Mouse (Mus musculus) myocyte (in vitro differentiated cells): ENCODE measurements at regions not wholly inside any gene's neighbourhood (a gene's known extent, or its start where the extent isn't known, plus 50 kb on each side); places are given as distances from the start of the nearest gene placed in this dataset.

Experiments
- H3K27me3 ChIP-seq: one replicate; pipeline ENCODE4 v1.6.1; 2011; ENCODE audit not compliant: control insufficient read depth, insufficient read depth, insufficient read length
- H3K36me3 ChIP-seq: one replicate; pipeline ENCODE4 v1.6.1; 2011; ENCODE audit not compliant: control insufficient read depth, insufficient read depth
- H3K4me2 ChIP-seq: one replicate; pipeline ENCODE4 v1.6.1; 2011; ENCODE audit warnings: low read depth, control low read depth
- H3K4me3 ChIP-seq: one replicate; pipeline ENCODE4 v1.5.1; 2011; ENCODE audit warnings: mild to moderate bottlenecking, control low read depth, moderate library complexity
- H3K79me2 ChIP-seq: one replicate; pipeline ENCODE4 v1.6.1; 2011; ENCODE audit not compliant: control insufficient read depth, insufficient read depth
- H3ac ChIP-seq: one replicate; pipeline ENCODE4 v1.6.1; 2011; ENCODE audit not compliant: control insufficient read depth, insufficient read length
- CEBPB ChIP-seq: IDR thresholded peaks from 2 replicates; pipeline ENCODE4 v1.6.1; 2011; ENCODE audit warnings: mild to moderate bottlenecking, moderate library complexity; ENCODE audit not compliant: poor library complexity, insufficient read depth, severe bottlenecking
- E2F4 ChIP-seq: IDR thresholded peaks from one replicate; pipeline ENCODE4 v1.6.1; 2011; ENCODE audit warnings: mild to moderate bottlenecking, control low read depth, moderate library complexity; ENCODE audit not compliant: insufficient read depth
- MAX ChIP-seq: IDR thresholded peaks from one replicate; pipeline ENCODE4 v1.6.1; 2011; ENCODE audit warnings: low read depth, mild to moderate bottlenecking, control low read depth
- MYOD1 ChIP-seq, 3 experiments: IDR thresholded peaks; one replicate each; pipeline ENCODE4 v1.6.1; 2011; ENCODE audit warnings: control low read depth in 2 of 3, low read depth in 2 of 3, mild to moderate bottlenecking in 2 of 3, moderate library complexity in 1 of 3; ENCODE audit not compliant: insufficient read length in 2 of 3, control insufficient read depth in 1 of 3
- MYOG ChIP-seq, 3 experiments: IDR thresholded peaks; one replicate each; pipeline ENCODE4 v1.6.1; 2011; ENCODE audit warnings: control low read depth in 2 of 3, low read depth in 2 of 3, mild to moderate bottlenecking in 2 of 3; ENCODE audit not compliant: insufficient read length in 2 of 3, control insufficient read depth in 1 of 3, insufficient read depth in 1 of 3
- POLR2A ChIP-seq: IDR thresholded peaks from one replicate; pipeline ENCODE4 v1.6.1; 2011; ENCODE audit warnings: low read depth, mild to moderate bottlenecking, control low read depth, moderate library complexity; ENCODE audit not compliant: insufficient read length
- POLR2AphosphoS2 ChIP-seq: IDR thresholded peaks from one replicate; pipeline ENCODE4 v1.6.1; 2011; ENCODE audit warnings: low read depth, control low read depth; ENCODE audit not compliant: insufficient read length
- REST ChIP-seq: IDR thresholded peaks from one replicate; pipeline ENCODE4 v1.6.1; 2011; ENCODE audit warnings: mild to moderate bottlenecking, control low read depth, moderate library complexity; ENCODE audit not compliant: insufficient read depth, insufficient read length
- SRF ChIP-seq: IDR thresholded peaks from one replicate; pipeline ENCODE4 v1.6.1; 2011; ENCODE audit warnings: low read depth; ENCODE audit not compliant: control insufficient read depth, insufficient read length
- TCF12 ChIP-seq: IDR thresholded peaks from one replicate; pipeline ENCODE4 v1.6.1; 2011; ENCODE audit warnings: mild to moderate bottlenecking, control low read depth; ENCODE audit not compliant: poor library complexity, insufficient read depth, severe bottlenecking
- TCF3 ChIP-seq: IDR thresholded peaks from one replicate; pipeline ENCODE4 v1.6.1; 2011; ENCODE audit warnings: low read depth, control low read depth; ENCODE audit not compliant: insufficient read length
- USF1 ChIP-seq: IDR thresholded peaks from one replicate; pipeline ENCODE4 v1.6.1; 2011; ENCODE audit warnings: low read depth, mild to moderate bottlenecking, control low read depth, moderate library complexity

DNA sequence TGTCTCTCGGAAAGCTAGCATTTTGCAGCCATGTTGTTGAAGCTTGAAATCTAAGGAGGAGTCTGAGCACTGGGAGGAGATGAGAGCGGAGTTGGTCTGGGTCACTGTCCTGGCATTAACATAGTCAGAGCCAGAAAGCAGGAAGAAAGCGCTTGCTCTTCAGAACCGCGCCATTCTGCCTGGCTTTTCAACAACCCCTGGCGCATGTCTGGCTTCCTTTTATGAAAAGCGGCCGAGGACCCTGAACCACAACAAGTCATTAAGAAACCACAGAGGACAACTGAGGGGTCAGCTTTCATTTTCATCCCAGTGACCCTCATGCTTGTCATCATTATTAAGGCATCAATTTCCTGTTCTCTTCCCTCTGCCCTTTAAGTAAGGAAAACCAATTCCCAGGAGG, 64.7 kb upstream of the Srd5a3 start:
- peak overlapping the region; percentile 68 for H3K4me2 ChIP-seq
- H3K36me3 ChIP-seq = no peaks in the 10 kb centered on the region
- no peaks in the 10 kb centered on the region for H3K79me2 ChIP-seq
- H3ac ChIP-seq = no peak overlapping the region
- TF ChIP-seq TCF3 = no peak
- no peak for TF ChIP-seq E2F4
- TF ChIP-seq POLR2A = no peak
- no peak for TF ChIP-seq MYOG (IDR thresholded peaks at IDR 0.05; ENCODE audit: control insufficient read depth in 1 of 3, insufficient read depth in 1 of 3, insufficient read length in 2 of 3, low read depth in 2 of 3)
- TF ChIP-seq MYOD1 (IDR thresholded peaks at IDR 0.05; ENCODE audit: control insufficient read depth in 1 of 3, insufficient read length in 2 of 3, low read depth in 2 of 3) = no peak
- no peak for TF ChIP-seq MAX
- no peak for TF ChIP-seq TCF12
- TF ChIP-seq CEBPB = no peak
- TF ChIP-seq REST = no peak
- TF ChIP-seq USF1 = no peak
- no peak for TF ChIP-seq SRF
- TF ChIP-seq POLR2AphosphoS2 = no peak
- H3K27me3 ChIP-seq = peaks cover 32% of the 10 kb centered on the region
- no peak overlapping the region for H3K4me3 ChIP-seq

DNA sequence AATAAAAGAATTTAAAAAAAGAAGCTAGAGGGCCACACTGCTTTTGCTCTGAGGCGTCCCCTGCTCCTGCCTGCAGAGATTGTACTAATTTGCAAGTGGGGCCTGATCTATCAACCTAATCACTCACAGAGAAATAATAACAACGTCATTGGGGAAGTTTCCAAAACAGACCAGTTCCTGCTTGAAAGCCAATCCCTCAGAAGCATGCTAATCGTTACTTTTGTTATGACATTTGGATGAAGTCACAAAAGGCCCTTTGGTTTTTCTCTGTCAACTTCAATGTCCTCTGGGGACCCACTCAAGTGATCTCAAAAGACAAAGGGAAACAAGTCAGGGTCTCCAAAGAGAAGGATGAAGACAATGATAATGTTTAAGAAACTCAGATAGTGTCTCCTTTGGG, 72.2 kb upstream of the Srd5a3 start:
- no peak overlapping the region for H3ac ChIP-seq
- no peak overlapping the region for H3K4me2 ChIP-seq
- no peak overlapping the region for H3K4me3 ChIP-seq
- no peak for TF ChIP-seq USF1
- no peak for TF ChIP-seq SRF
- no peak for TF ChIP-seq MYOG (IDR thresholded peaks at IDR 0.05; ENCODE audit: control insufficient read depth in 1 of 3, insufficient read depth in 1 of 3, insufficient read length in 2 of 3, low read depth in 2 of 3)
- no peak for TF ChIP-seq MAX
- no peak for TF ChIP-seq TCF3
- no peak for TF ChIP-seq MYOD1 (IDR thresholded peaks at IDR 0.05; ENCODE audit: control insufficient read depth in 1 of 3, insufficient read length in 2 of 3, low read depth in 2 of 3)
- TF ChIP-seq CEBPB = no peak
- TF ChIP-seq POLR2A = no peak
- TF ChIP-seq E2F4 = no peak
- no peak for TF ChIP-seq TCF12
- TF ChIP-seq REST = no peak
- TF ChIP-seq POLR2AphosphoS2 = no peak
- no peaks in the 10 kb centered on the region for H3K36me3 ChIP-seq
- no peaks in the 10 kb centered on the region for H3K79me2 ChIP-seq
- peaks cover 19% of the 10 kb centered on the region for H3K27me3 ChIP-seq

DNA sequence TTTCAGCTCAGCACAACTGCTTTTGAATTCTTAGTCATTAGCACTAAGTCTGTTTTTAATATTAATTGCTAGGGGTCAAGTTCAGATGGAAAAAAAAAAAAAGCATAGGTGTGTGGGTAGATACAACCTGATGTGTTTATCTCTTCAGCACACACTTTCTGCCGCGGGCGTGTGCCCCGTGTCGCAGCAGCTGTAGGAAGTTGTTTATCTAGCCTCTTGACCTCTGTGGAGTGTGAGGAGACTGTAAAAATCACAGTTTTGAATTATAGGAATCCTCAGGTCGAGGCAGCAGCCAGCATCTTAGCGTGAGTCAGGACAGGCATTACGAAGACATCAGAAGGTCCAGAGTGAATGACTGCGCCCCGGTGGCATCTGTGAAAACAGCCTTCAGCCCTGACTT, 72.8 kb upstream of the Srd5a3 start:
- no peaks in the 10 kb centered on the region for H3K79me2 ChIP-seq
- H3K36me3 ChIP-seq = no peaks in the 10 kb centered on the region
- H3K4me3 ChIP-seq = no peak overlapping the region
- H3ac ChIP-seq = no peak overlapping the region
- peaks cover 15% of the 10 kb centered on the region for H3K27me3 ChIP-seq
- H3K4me2 ChIP-seq = no peak overlapping the region
- no peak for TF ChIP-seq TCF12
- no peak for TF ChIP-seq POLR2AphosphoS2
- TF ChIP-seq USF1 = no peak

DNA sequence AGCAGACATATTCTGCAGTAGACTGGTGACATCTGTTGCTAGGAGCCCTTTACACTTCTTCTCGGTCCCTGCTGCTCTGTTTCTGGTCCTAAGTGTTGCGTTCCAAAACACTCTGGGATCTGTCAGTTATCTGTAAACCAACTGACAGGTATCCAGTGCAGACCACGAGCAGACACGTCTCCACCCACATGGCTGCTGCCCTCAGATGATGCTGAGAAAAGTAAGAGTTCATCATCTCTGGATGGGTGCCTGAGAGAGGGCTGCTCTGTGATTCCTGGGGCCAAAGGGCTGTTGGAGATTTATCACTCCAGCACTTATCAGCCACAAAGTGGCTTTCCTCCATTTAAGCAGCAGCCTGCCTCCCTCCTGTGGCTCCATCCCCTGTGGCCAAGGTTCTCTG, 74.3 kb upstream of the Srd5a3 start:
- Histone ChIP-seq H3K4me3 (no peak overlapping the region), H3ac (no peak overlapping the region), H3K36me3 (no peaks in the 10 kb centered on the region), H3K4me2 (no peak overlapping the region), H3K27me3 (peaks cover 15% of the 10 kb centered on the region), H3K79me2 (no peaks in the 10 kb centered on the region)
- no peak for TF ChIP-seq POLR2A
- no peak for TF ChIP-seq E2F4
- no peak for TF ChIP-seq USF1
- no peak for TF ChIP-seq MAX
- no peak for TF ChIP-seq POLR2AphosphoS2
- no peak for TF ChIP-seq REST

- no peak for TF ChIP-seq POLR2AphosphoS2
- no peak for TF ChIP-seq MAX
- no peak for TF ChIP-seq E2F4
- Histone ChIP-seq H3K36me3 (no peaks in the 10 kb centered on the region), H3K79me2 (no peaks in the 10 kb centered on the region), H3K27me3 (peaks cover 15% of the 10 kb centered on the region), H3K4me3 (no peak overlapping the region), H3ac (no peak overlapping the region), H3K4me2 (no peak overlapping the region)
Measured at GRCm38 (mm10) chr5:76065227-76065626, 74.8 kb upstream of the Srd5a3 start.

DNA sequence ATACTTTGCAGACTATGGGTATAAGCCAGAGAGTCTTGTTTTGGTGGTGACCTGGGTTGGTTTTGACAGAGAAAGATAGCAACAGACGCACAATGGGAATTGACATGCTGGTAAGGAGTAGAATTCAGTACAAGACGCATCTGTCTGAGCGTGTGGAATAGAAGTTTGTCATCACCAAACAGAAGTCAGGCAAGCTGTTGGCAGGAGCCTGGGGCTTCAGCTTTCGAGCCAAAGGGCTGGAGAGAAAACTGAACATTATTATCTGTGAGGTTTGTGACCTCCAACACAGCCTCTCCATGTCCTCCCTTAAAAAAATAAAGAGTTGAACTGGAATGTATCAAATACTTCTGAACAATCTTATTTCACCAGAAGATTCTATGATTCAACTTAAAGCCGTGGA, 75.4 kb upstream of the Srd5a3 start:
- Histone ChIP-seq H3K4me2 (no peak overlapping the region), H3K79me2 (no peaks in the 10 kb centered on the region), H3K27me3 (peaks cover 15% of the 10 kb centered on the region), H3K4me3 (no peak overlapping the region), H3K36me3 (no peaks in the 10 kb centered on the region), H3ac (no peak overlapping the region)
- TF ChIP-seq REST (no peak), POLR2AphosphoS2 (no peak), TCF12 (no peak), CEBPB (no peak), TCF3 (no peak), MYOG (IDR thresholded peaks at IDR 0.05; ENCODE audit: control insufficient read depth in 1 of 3, insufficient read depth in 1 of 3, insufficient read length in 2 of 3, low read depth in 2 of 3) (no peak), SRF (no peak), USF1 (no peak), POLR2A (no peak), MYOD1 (IDR thresholded peaks at IDR 0.05; ENCODE audit: control insufficient read depth in 1 of 3, insufficient read length in 2 of 3, low read depth in 2 of 3) (no peak), MAX (no peak), E2F4 (no peak)
